Mouse (Mus musculus) bone marrow macrophage, adult 2 months (primary cell): ENCODE results near the gene Rack1.

Experiments used
- CTCF ChIP-seq: IDR thresholded peaks from 2 replicates; pipeline ENCODE4 v1.5.1; 2012; ENCODE audit warnings: low read depth, mild to moderate bottlenecking, low read length, moderate library complexity
- POLR2A ChIP-seq: IDR thresholded peaks from 2 replicates; pipeline ENCODE4 v1.6.1; 2012; ENCODE audit warnings: mild to moderate bottlenecking, low read depth, low read length, borderline replicate concordance

DNA sequence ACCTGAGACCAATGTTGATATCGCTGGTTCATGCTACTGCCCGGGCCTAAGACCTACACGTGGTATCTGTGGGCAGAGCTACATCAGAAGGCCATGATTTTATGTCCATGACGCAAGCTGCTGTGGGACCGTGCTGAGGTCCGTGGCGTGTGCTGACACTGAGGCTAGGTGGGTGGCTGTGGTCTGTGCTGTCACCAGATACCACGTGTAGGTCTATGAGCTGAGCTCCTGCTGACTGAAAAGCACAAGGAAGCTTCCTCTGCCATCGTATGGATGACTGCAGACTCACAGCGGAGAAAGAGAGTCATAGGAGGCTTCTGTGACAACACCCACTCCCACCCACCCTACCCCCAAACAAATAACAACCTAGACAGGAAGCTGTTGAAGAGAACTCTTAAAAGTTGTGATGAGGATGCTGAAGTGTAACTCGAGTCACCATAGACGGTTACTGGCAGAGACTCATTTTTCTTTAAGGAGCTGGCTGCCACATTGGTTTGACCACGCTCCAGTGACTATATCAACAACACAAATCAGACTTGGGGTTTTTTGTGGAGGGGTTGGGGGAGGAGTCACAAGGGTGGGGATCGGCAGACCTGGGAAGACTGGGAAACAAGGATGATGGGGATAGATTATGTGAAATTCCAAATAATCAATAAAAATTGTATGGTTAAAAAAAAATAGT, 32.8 kb upstream of the Rack1 start:
- TF ChIP-seq POLR2A (no peak), CTCF (no peak)
